Comparison of ENCODE assay signal across 8 mouse cellular contexts in the genomic region with DNA sequence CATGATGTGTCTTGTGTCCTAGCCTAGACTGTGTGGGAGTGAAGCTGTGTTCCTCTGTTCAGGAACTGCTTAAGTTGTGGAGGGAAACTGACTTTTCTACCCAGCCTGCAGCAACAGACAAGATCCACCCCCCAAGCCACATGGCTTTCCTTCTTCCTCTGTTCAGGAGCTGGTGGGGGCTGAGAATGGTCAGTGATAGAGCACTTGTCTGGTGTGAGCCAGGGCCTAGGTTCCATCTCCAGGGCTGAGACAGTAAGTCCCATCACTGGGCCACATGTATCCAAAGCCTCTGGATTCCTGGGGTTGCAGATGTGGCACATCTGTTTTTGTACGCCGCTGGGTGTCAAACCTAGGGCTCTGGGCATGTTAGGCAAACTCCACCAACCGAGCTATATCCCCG. TPM values are rescaled to one million over a fixed set of nuclear protein-coding genes. Genes with fewer than 3 reads are reported as not detected.
A peak's percentile ranks its signal among the peaks of the same experiment; 100 is the strongest.
DNase-seq lines count a peak whose midpoint lies in the region; ATAC-seq and TF ChIP-seq lines count a peak whose summit lies in the region.

No protein-coding gene starts in this region.

- peak; percentile 16; the same call in 1 of the 2 replicates for ATAC-seq in intestine, embryonic 14.5 days (replicated peaks; ENCODE audit: low FRiP score, low TSS enrichment, low read depth)
- no peak for ATAC-seq in midbrain, postnatal 0 days (ENCODE audit: low FRiP score)

- H3K27ac ChIP-seq in layer of hippocampus, adult 2 months: peak overlapping the region; percentile 88
- H3K27ac ChIP-seq in embryonic fibroblast, embryonic 13.5 days (ENCODE audit: insufficient read depth, low read length): peak overlapping the region; percentile 79
- peak overlapping the region; percentile 86 for H3K27ac ChIP-seq in intestine, embryonic 14.5 days (ENCODE audit: low read depth)
- H3K27ac ChIP-seq in midbrain, postnatal 0 days (ENCODE audit: low read depth, low read length): 0 out of 2 replicates have a peak overlapping the region, but pooled peaks have one; percentile 26

- TF ChIP-seq POLR2A in embryonic fibroblast, embryonic 13.5 days (IDR thresholded peaks at IDR 0.05; ENCODE audit: low read depth, low read length): no peak; the same call in 1 of the 2 replicates

- no peak for DNase-seq in layer of hippocampus, adult 2 months (ENCODE audit: low spot score in 2 of 2)
- DNase-seq in layer of hippocampus, adult 8-10 months (ENCODE audit: low spot score in 2 of 2): no peak
- no peak for DNase-seq in intestine, embryonic 14.5 days (ENCODE audit: low spot score)
- DNase-seq in midbrain, postnatal 0 days (ENCODE audit: low spot score): no peak
- DNase-seq in right cerebral cortex, postnatal 14 days: no peak
- DNase-seq in left cerebral cortex, postnatal 14 days (ENCODE audit: low spot score in 2 of 2): no peak
- no peak for DNase-seq in thymus, postnatal 4 days

- intact Hi-C loops in left cerebral cortex, postnatal 14 days (cut with DNase I): no loop called here

- H3K4me1 ChIP-seq in embryonic fibroblast, embryonic 13.5 days (ENCODE audit: control insufficient read depth, insufficient read depth, low read length): 0 out of 2 replicates have a peak, but pooled peaks cover 2% of the 10 kb centered on the region
- peaks cover 35% of the 10 kb centered on the region for H3K4me1 ChIP-seq in intestine, embryonic 14.5 days (replicated peaks; ENCODE audit: control insufficient read depth, insufficient read depth, low read length)
- no peaks in the 10 kb centered on the region; the same call in 1 of the 2 replicates for H3K4me1 ChIP-seq in midbrain, postnatal 0 days (ENCODE audit: insufficient read depth, low read length)

- 64% methylated on average over 4 of the region's 4 CpGs for WGBS in intestine, embryonic 14.5 days
- WGBS in midbrain, postnatal 0 days: 84% methylated on average over 4 of the region's 4 CpGs

- no peak for TF ChIP-seq CTCF in layer of hippocampus, adult 2 months (conservative IDR thresholded peaks at IDR 0.05)
- no peak for TF ChIP-seq CTCF in embryonic fibroblast, embryonic 13.5 days (IDR thresholded peaks at IDR 0.05; ENCODE audit: borderline replicate concordance, insufficient read depth, low read length)
- TF ChIP-seq CTCF in midbrain, postnatal 0 days (IDR thresholded peaks at IDR 0.05): no peak

- H3K4me2 ChIP-seq in intestine, embryonic 14.5 days (ENCODE audit: low read length): peak overlapping the region; percentile 73
- peak overlapping the region; percentile 43 for H3K4me2 ChIP-seq in midbrain, postnatal 0 days (ENCODE audit: low read depth, low read length, poor library complexity, severe bottlenecking)

- H3K9ac ChIP-seq in intestine, embryonic 14.5 days (ENCODE audit: low read length): peak overlapping the region; percentile 52
- peak overlapping the region; percentile 36; the same call in 1 of the 2 replicates for H3K9ac ChIP-seq in midbrain, postnatal 0 days (replicated peaks; ENCODE audit: low read length, poor library complexity, severe bottlenecking)

- no peaks in the 10 kb centered on the region for H3K27me3 ChIP-seq in intestine, embryonic 14.5 days (replicated peaks; ENCODE audit: control insufficient read depth, insufficient read depth, low read length)
- no peaks in the 10 kb centered on the region for H3K27me3 ChIP-seq in midbrain, postnatal 0 days (ENCODE audit: insufficient read depth, low read length)

- H3K4me3 ChIP-seq in layer of hippocampus, adult 2 months: peak overlapping the region; percentile 50
- H3K4me3 ChIP-seq in embryonic fibroblast, embryonic 13.5 days (ENCODE audit: insufficient read depth, low read length): peak overlapping the region; percentile 75
- H3K4me3 ChIP-seq in intestine, embryonic 14.5 days (ENCODE audit: low read depth, low read length): peak overlapping the region; percentile 49
- H3K4me3 ChIP-seq in midbrain, postnatal 0 days (ENCODE audit: low read depth, low read length): peak overlapping the region; percentile 30; the same call in 1 of the 2 replicates

- no peaks in the 10 kb centered on the region for H3K9me3 ChIP-seq in intestine, embryonic 14.5 days (ENCODE audit: control insufficient read depth, low read length)
- no peaks in the 10 kb centered on the region for H3K9me3 ChIP-seq in midbrain, postnatal 0 days (ENCODE audit: low read length)

- peaks cover 10% of the 10 kb centered on the region; the same call in 1 of the 2 replicates for H3K36me3 ChIP-seq in intestine, embryonic 14.5 days (ENCODE audit: control insufficient read depth, insufficient read depth, low read length)
- H3K36me3 ChIP-seq in midbrain, postnatal 0 days (ENCODE audit: insufficient read depth, low read length): 0 out of 2 replicates have a peak, but pooled peaks cover 4% of the 10 kb centered on the region

RNA-seq across cellular contexts. Expression of a gene that starts 5.0 kb away (rescaled TPM):
- total RNA-seq in layer of hippocampus, adult 2 months (2021): 10 to 100 TPM; 40.4 to 42.9 TPM
- total RNA-seq in layer of hippocampus, adult 8-10 months (2022): 10 to 100 TPM; 37.7 to 46.8 (median 40.6) TPM
- 78.6 and 103 TPM in 2 replicates for polyA plus RNA-seq in embryonic fibroblast, embryonic 13.5 days (2011; ENCODE audit: insufficient read length, low read depth, missing spikeins)
- 113 TPM in 2 replicates for polyA plus RNA-seq in intestine, embryonic 14.5 days (2014; fragmentation: Nextera tagmentation; extraction: Ambion mirVana)
- 34.1 and 45.4 TPM in 2 replicates for total RNA-seq in midbrain, postnatal 0 days (2014; rRNA removed)
- 44.8 and 55.4 TPM in 2 replicates for polyA plus RNA-seq in midbrain, postnatal 0 days (2015; fragmentation: Nextera tagmentation; extraction: Ambion mirVana)
- 10 to 100 TPM; 67.8 to 83.8 TPM for total RNA-seq in left cerebral cortex, postnatal 14 days (2021)

RNA-seq across cellular contexts. Expression of a gene that starts 5.9 kb away (rescaled TPM):
- total RNA-seq in layer of hippocampus, adult 2 months (2021): 10 to 100 TPM; 52.1 to 67.7 TPM
- total RNA-seq in layer of hippocampus, adult 8-10 months (2022): 10 to 100 TPM; 52.0 to 67.1 (median 53.6) TPM
- 25.1 and 25.5 TPM in 2 replicates for polyA plus RNA-seq in embryonic fibroblast, embryonic 13.5 days (2011; ENCODE audit: insufficient read length, low read depth, missing spikeins)
- polyA plus RNA-seq in intestine, embryonic 14.5 days (2014; fragmentation: Nextera tagmentation; extraction: Ambion mirVana): 44.8 and 47.7 TPM in 2 replicates
- total RNA-seq in midbrain, postnatal 0 days (2014; rRNA removed): 53.7 and 68.1 TPM in 2 replicates
- polyA plus RNA-seq in midbrain, postnatal 0 days (2015; fragmentation: Nextera tagmentation; extraction: Ambion mirVana): 54.0 and 60.0 TPM in 2 replicates
- total RNA-seq in left cerebral cortex, postnatal 14 days (2021): 100 to 1,000 TPM; 103 to 118 TPM

RNA-seq across cellular contexts. Expression of a gene that starts 13.1 kb away (rescaled TPM):
- total RNA-seq in layer of hippocampus, adult 2 months (2021): 100 to 1,000 TPM; 140 to 143 TPM
- 100 to 1,000 TPM; 121 to 139 (median 130) TPM for total RNA-seq in layer of hippocampus, adult 8-10 months (2022)
- polyA plus RNA-seq in embryonic fibroblast, embryonic 13.5 days (2011; ENCODE audit: insufficient read length, low read depth, missing spikeins): 12.6 and 13.4 TPM in 2 replicates
- polyA plus RNA-seq in intestine, embryonic 14.5 days (2014; fragmentation: Nextera tagmentation; extraction: Ambion mirVana): 35.0 and 39.3 TPM in 2 replicates
- 191 and 237 TPM in 2 replicates for total RNA-seq in midbrain, postnatal 0 days (2014; rRNA removed)
- polyA plus RNA-seq in midbrain, postnatal 0 days (2015; fragmentation: Nextera tagmentation; extraction: Ambion mirVana): 318 and 329 TPM in 2 replicates
- 100 to 1,000 TPM; 294 to 318 TPM for total RNA-seq in left cerebral cortex, postnatal 14 days (2021)

RNA-seq across cellular contexts. Expression of a gene that starts 30.0 kb away (rescaled TPM):
- total RNA-seq in layer of hippocampus, adult 2 months (2021): not detected
- not detected for total RNA-seq in layer of hippocampus, adult 8-10 months (2022)
- polyA plus RNA-seq in embryonic fibroblast, embryonic 13.5 days (2011; ENCODE audit: insufficient read length, low read depth, missing spikeins): not detected in 2 replicates
- polyA plus RNA-seq in intestine, embryonic 14.5 days (2014; fragmentation: Nextera tagmentation; extraction: Ambion mirVana): not detected in 2 replicates
- 0.27 and 0.33 TPM in 2 replicates for total RNA-seq in midbrain, postnatal 0 days (2014; rRNA removed)
- polyA plus RNA-seq in midbrain, postnatal 0 days (2015; fragmentation: Nextera tagmentation; extraction: Ambion mirVana): 0.42 and 0.48 TPM in 2 replicates
- under 1 TPM; 0.38 to 0.48 TPM for total RNA-seq in left cerebral cortex, postnatal 14 days (2021)

RNA-seq across cellular contexts. Expression of a gene that starts 37.9 kb away (rescaled TPM):
- 100 to 1,000 TPM; 136 to 153 TPM for total RNA-seq in layer of hippocampus, adult 2 months (2021)
- 100 to 1,000 TPM; 141 to 156 (median 152) TPM for total RNA-seq in layer of hippocampus, adult 8-10 months (2022)
- polyA plus RNA-seq in embryonic fibroblast, embryonic 13.5 days (2011; ENCODE audit: insufficient read length, low read depth, missing spikeins): 81.6 and 98.1 TPM in 2 replicates
- 123 and 124 TPM in 2 replicates for polyA plus RNA-seq in intestine, embryonic 14.5 days (2014; fragmentation: Nextera tagmentation; extraction: Ambion mirVana)
- 122 and 150 TPM in 2 replicates for total RNA-seq in midbrain, postnatal 0 days (2014; rRNA removed)
- 308 and 345 TPM in 2 replicates for polyA plus RNA-seq in midbrain, postnatal 0 days (2015; fragmentation: Nextera tagmentation; extraction: Ambion mirVana)
- total RNA-seq in left cerebral cortex, postnatal 14 days (2021): 100 to 1,000 TPM; 201 to 217 TPM

Comparison
In these comparisons a context has a peak if more than half of its experiments do, and no peak if none do; other contexts are left out.
1. H3K27ac ChIP-seq: peak in every context shown above with its lines; median percentile 88 in layer of hippocampus, adult 2 months; 86 in intestine, embryonic 14.5 days; 79 in embryonic fibroblast, embryonic 13.5 days; 26 in midbrain, postnatal 0 days.